Mouse (Mus musculus) MEL (cell line): ENCODE data around the gene Crlf3. TPM values are rescaled to one million over a fixed set of nuclear protein-coding genes. Genes with fewer than 3 reads are reported as not detected.

Experiments
- DNase-seq: peaks from one replicate; pipeline ENCODE4 v3.0.0; 2011; ENCODE audit warnings: low read depth, low spot score
- H3K27ac ChIP-seq: 2 replicates; pipeline ENCODE4 v1.5.1; 2012; ENCODE audit warnings: low read depth, mild to moderate bottlenecking, control low read depth, low read length, moderate library complexity; ENCODE audit not compliant: control insufficient read depth
- H3K27me3 ChIP-seq, 2 experiments: fragments of 150-350 bp in 1 of 2; sonication (generic) in 1 of 2; 2 replicates each; pipeline ENCODE4 v1.6.1; 2012; ENCODE audit warnings: low read length in 2 of 2, mild to moderate bottlenecking in 2 of 2, improper control_type of control experiment in 1 of 2, moderate library complexity in 1 of 2; ENCODE audit not compliant: insufficient read depth in 2 of 2, control insufficient read depth in 1 of 2
- H3K36me3 ChIP-seq, 2 experiments: 2 replicates each; pipeline ENCODE4 v1.6.1; 2012 to 2014; ENCODE audit warnings: low read length in 2 of 2, improper control_type of control experiment in 1 of 2, inconsistent platforms in 1 of 2, mild to moderate bottlenecking in 1 of 2; ENCODE audit not compliant: insufficient read depth in 2 of 2, control insufficient read depth in 1 of 2
- H3K4me1 ChIP-seq, 2 experiments: fragments of 150-350 bp in 1 of 2; sonication (generic) in 1 of 2; 2 replicates each; pipeline ENCODE4 v1.6.1; 2012; ENCODE audit warnings: low read length in 2 of 2, improper control_type of control experiment in 1 of 2, mild to moderate bottlenecking in 1 of 2; ENCODE audit not compliant: insufficient read depth in 2 of 2, control insufficient read depth in 1 of 2
- H3K4me3 ChIP-seq, 2 experiments: fragments of 150-350 bp in 1 of 2; sonication (generic) in 1 of 2; 2 replicates each; pipeline ENCODE4 v1.5.1; 2012; ENCODE audit warnings: low read depth in 2 of 2, low read length in 2 of 2, mild to moderate bottlenecking in 2 of 2, moderate library complexity in 2 of 2, control low read depth in 1 of 2, improper control_type of control experiment in 1 of 2; ENCODE audit not compliant: control insufficient read depth in 1 of 2, insufficient read depth in 1 of 2
- H3K79me2 ChIP-seq: 2 replicates; pipeline ENCODE4 v1.6.1; 2012; ENCODE audit warnings: mild to moderate bottlenecking, low read length, moderate library complexity; ENCODE audit not compliant: control insufficient read depth, poor library complexity, insufficient read depth
- H3K9ac ChIP-seq: 2 replicates; pipeline ENCODE4 v1.6.1; 2012; ENCODE audit warnings: low read depth, mild to moderate bottlenecking, control low read depth, low read length, moderate library complexity; ENCODE audit not compliant: control insufficient read depth, poor library complexity, severe bottlenecking
- H3K9me3 ChIP-seq: fragments of 150-350 bp; sonication (generic); replicated peaks from 2 replicates; pipeline ENCODE4 v1.6.1; 2012; ENCODE audit warnings: mild to moderate bottlenecking, low read length, improper control_type of control experiment, moderate library complexity; ENCODE audit not compliant: insufficient read depth
- CHD1 ChIP-seq: IDR thresholded peaks from 2 replicates; pipeline ENCODE4 v1.6.1; 2012; ENCODE audit warnings: low read depth, mild to moderate bottlenecking, inconsistent platforms, low read length, improper control_type of control experiment
- CHD2 ChIP-seq: IDR thresholded peaks from 2 replicates; pipeline ENCODE4 v1.6.1; 2011; ENCODE audit warnings: low read length, improper control_type of control experiment
- CTCF ChIP-seq, 3 experiments: IDR thresholded peaks in 2 of 3; conservative IDR thresholded peaks in 1 of 3; 2 replicates each; pipeline ENCODE4 v1.5.1; 2011 to 2012; ENCODE audit warnings: low read length in 3 of 3, low read depth in 2 of 3, mild to moderate bottlenecking in 2 of 3, improper control_type of control experiment in 1 of 3, inconsistent platforms in 1 of 3, mixed read lengths in 1 of 3, moderate library complexity in 1 of 3; ENCODE audit not compliant: control insufficient read depth in 1 of 3, insufficient read depth in 1 of 3, poor library complexity in 1 of 3, severe bottlenecking in 1 of 3
- E2F4 ChIP-seq: IDR thresholded peaks from 2 replicates; pipeline ENCODE4 v1.6.1; 2011; ENCODE audit warnings: low read depth, low read length, improper control_type of control experiment, borderline replicate concordance
- GABPA ChIP-seq: IDR thresholded peaks from 2 replicates; pipeline ENCODE4 v1.6.1; 2012; ENCODE audit warnings: low read depth, mild to moderate bottlenecking, inconsistent platforms, low read length, improper control_type of control experiment, moderate library complexity
- JUND ChIP-seq: IDR thresholded peaks from 2 replicates; pipeline ENCODE4 v1.6.1; 2011; ENCODE audit warnings: low read depth, mild to moderate bottlenecking, improper control_type of control experiment, low read length
- KAT2A ChIP-seq: conservative IDR thresholded peaks from 2 replicates; pipeline ENCODE4 v1.6.1; 2012; ENCODE audit warnings: low read depth, low read length, improper control_type of control experiment, inconsistent platforms
- MXI1 ChIP-seq: IDR thresholded peaks from 2 replicates; pipeline ENCODE4 v1.6.1; 2011; ENCODE audit warnings: mild to moderate bottlenecking, low read depth, low read length, improper control_type of control experiment
- MYC ChIP-seq: IDR thresholded peaks from 2 replicates; pipeline ENCODE4 v1.6.1; 2011; ENCODE audit warnings: low read depth, mild to moderate bottlenecking, low read length, improper control_type of control experiment, moderate library complexity
- NELFE ChIP-seq: IDR thresholded peaks from 2 replicates; pipeline ENCODE4 v1.6.1; 2011; ENCODE audit warnings: low read depth, low read length, improper control_type of control experiment
- POLR2A ChIP-seq, 2 experiments: IDR thresholded peaks; 2 replicates each; pipeline ENCODE4 v1.6.1; 2011 to 2012; ENCODE audit warnings: low read length in 2 of 2, mild to moderate bottlenecking in 2 of 2, control low read depth in 1 of 2, improper control_type of control experiment in 1 of 2, low read depth in 1 of 2, moderate library complexity in 1 of 2; ENCODE audit not compliant: control insufficient read depth in 1 of 2, insufficient read depth in 1 of 2, poor library complexity in 1 of 2
- POLR2AphosphoS2 ChIP-seq: IDR thresholded peaks from 2 replicates; pipeline ENCODE4 v1.6.1; 2011; ENCODE audit warnings: low read length, improper control_type of control experiment
- RAD21 ChIP-seq: IDR thresholded peaks from 2 replicates; pipeline ENCODE4 v1.6.1; 2011; ENCODE audit warnings: mild to moderate bottlenecking, low read depth, low read length, improper control_type of control experiment
- RCOR1 ChIP-seq: IDR thresholded peaks from 2 replicates; pipeline ENCODE4 v1.6.1; 2012; ENCODE audit warnings: low read depth, mild to moderate bottlenecking, inconsistent platforms, low read length, improper control_type of control experiment
- SMC3 ChIP-seq: IDR thresholded peaks from 2 replicates; pipeline ENCODE4 v1.6.1; 2011; ENCODE audit warnings: low read depth, low read length, improper control_type of control experiment
- TBP ChIP-seq: IDR thresholded peaks from 2 replicates; pipeline ENCODE4 v1.8.0; 2011; ENCODE audit warnings: low read depth, low read length, improper control_type of control experiment
- UBTF ChIP-seq: IDR thresholded peaks from 2 replicates; pipeline ENCODE4 v1.6.1; 2012; ENCODE audit warnings: low read depth, mild to moderate bottlenecking, inconsistent platforms, low read length, improper control_type of control experiment, moderate library complexity, borderline replicate concordance; ENCODE audit not compliant: insufficient read depth
- USF1 ChIP-seq: IDR thresholded peaks from 2 replicates; pipeline ENCODE4 v1.6.1; 2014; ENCODE audit warnings: low read depth, mild to moderate bottlenecking, inconsistent platforms, low read length, improper control_type of control experiment, moderate library complexity
- ZKSCAN1 ChIP-seq: IDR thresholded peaks from 2 replicates; pipeline ENCODE4 v1.6.1; 2012; ENCODE audit warnings: low read depth, mild to moderate bottlenecking, inconsistent platforms, low read length, improper control_type of control experiment, moderate library complexity
- ZMIZ1 ChIP-seq: IDR thresholded peaks from 2 replicates; pipeline ENCODE4 v1.6.1; 2012; ENCODE audit warnings: low read depth, mild to moderate bottlenecking, inconsistent platforms, low read length, improper control_type of control experiment, moderate library complexity
- ZNF384 ChIP-seq: IDR thresholded peaks from 2 replicates; pipeline ENCODE4 v1.6.1; 2012; ENCODE audit warnings: low read depth, mild to moderate bottlenecking, inconsistent platforms, low read length, improper control_type of control experiment
- polyA plus RNA-seq, 2 experiments: library from polyadenylated mRNA; stranded (reverse) in 1 of 2; unstranded in 1 of 2; fragments of >175 nt in 1 of 2; fragments of >200 nt in 1 of 2; gene quantifications; 2 replicates each; pipeline versions ENCODE4 v1.2.1 to v1.2.4; 2012; ENCODE audit warnings: low replicate concordance in 2 of 2, low read depth in 1 of 2; ENCODE audit not compliant: insufficient read length in 2 of 2, insufficient read depth in 1 of 2, missing spikeins in 1 of 2
- total RNA-seq: library from RNA; depleted of rRNA; stranded (reverse); fragments of 300-350 nt; gene quantifications from 2 replicates; pipeline ENCODE4 v1.2.3, GENCODE M21; 2012

The Crlf3 gene
- total and polyA plus RNA-seq, 3 experiments, result 71.7 to 107 TPM; not detected in 1

GRCm38 (mm10) chr11:80042615-80043418 is 38.0 kb downstream of the Crlf3 start (continued):
- TF ChIP-seq ZNF384 (peak; percentile 63), E2F4 (no peak), NELFE (no peak), USF1 (no peak), TBP (0 out of 2 replicates have a peak, but pooled peaks have one; percentile 26), POLR2A (IDR thresholded peaks at IDR 0.05; ENCODE audit: control insufficient read depth in 1 of 2, insufficient read depth in 1 of 2, low read depth in 1 of 2, low read length in 2 of 2, poor library complexity in 1 of 2) (0 out of 4 replicates have a peak, but pooled peaks of 1 of the 2 experiments have one; percentile 33), MXI1 (0 out of 2 replicates have a peak, but pooled peaks have one; percentile 50), KAT2A (no peak), CTCF (IDR thresholded peaks at IDR 0.05 in 2 of 3, conservative IDR thresholded peaks at IDR 0.05 in 1 of 3; ENCODE audit: control insufficient read depth in 1 of 3, insufficient read depth in 1 of 3, low read depth in 2 of 3, low read length in 3 of 3, poor library complexity in 1 of 3, severe bottlenecking in 1 of 3) (peak; percentile 82 to 90 (median 89)), CHD2 (no peak)
- TF ChIP-seq, all 39 proteins: peak for 14

GRCm38 (mm10) chr11:80037495-80037894 is 43.3 kb downstream of the Crlf3 start:
- peaks cover 0 to 6% of the 10 kb centered on the region in 2 experiments; a peak in 1 of 4 replicates for H3K36me3 ChIP-seq
- TF ChIP-seq E2F4 (no peak), RAD21 (no peak), POLR2AphosphoS2 (peak; percentile 70), UBTF (no peak), ZMIZ1 (no peak), ZKSCAN1 (no peak)
- H3K4me1 ChIP-seq, result no peaks in the 10 kb centered on the region
- H3K4me3 ChIP-seq, result no peak overlapping the region
- H3K9me3 ChIP-seq, result no peaks in the 10 kb centered on the region
- no peak overlapping the region for H3K27ac ChIP-seq
- no peaks in the 10 kb centered on the region for H3K79me2 ChIP-seq
- no peak overlapping the region for H3K9ac ChIP-seq
- no peaks in the 10 kb centered on the region for H3K27me3 ChIP-seq
- no peak for DNase-seq

- peaks cover 7 to 77% of the 10 kb centered on the region in 2 experiments; a peak in 3 of 4 replicates for H3K36me3 ChIP-seq
- TF ChIP-seq GABPA (no peak), JUND (no peak), RCOR1 (no peak), UBTF (no peak), CTCF (IDR thresholded peaks at IDR 0.05 in 2 of 3, conservative IDR thresholded peaks at IDR 0.05 in 1 of 3; ENCODE audit: control insufficient read depth in 1 of 3, insufficient read depth in 1 of 3, low read depth in 2 of 3, low read length in 3 of 3, poor library complexity in 1 of 3, severe bottlenecking in 1 of 3) (peak in 2 of 3 experiments; percentile 22 to 53; a peak in 3 of 6 replicates), SMC3 (0 out of 2 replicates have a peak, but pooled peaks have one; percentile 13), NELFE (no peak), MYC (0 out of 2 replicates have a peak, but pooled peaks have one; percentile 33), CHD1 (no peak), ZMIZ1 (no peak)
- no peak overlapping the region for H3K27ac ChIP-seq
- H3K27me3 ChIP-seq, result no peaks in the 10 kb centered on the region
- H3K4me1 ChIP-seq, result no peaks in the 10 kb centered on the region
- no peaks in the 10 kb centered on the region for H3K9me3 ChIP-seq
- DNase-seq, result peak; percentile 41
- no peaks in the 10 kb centered on the region for H3K79me2 ChIP-seq
- no peak overlapping the region for H3K4me3 ChIP-seq
- no peak overlapping the region for H3K9ac ChIP-seq
Measured at GRCm38 (mm10) chr11:80021306-80021705, 59.5 kb downstream of the Crlf3 start.
